Mouse (Mus musculus) inflammation-experienced regulatory T-cells, adult 6 months (primary cell): ENCODE measurements around the gene 1810009J06Rik. TPM values are rescaled to one million over a fixed set of nuclear protein-coding genes. Genes with fewer than 3 reads are reported as not detected.
"Not testable (repeated sequence)": the region's sequence is repeated elsewhere in the genome, so short reads cannot be mapped to it uniquely, and the experiment has no call there.

Experiments used
- ATAC-seq: one replicate; pipeline ENCODE4 v1.8.0; 2017
- polyA plus RNA-seq, 3 experiments: library from polyadenylated mRNA; unstranded; fragments of 100-300 nt; shearing (Covaris generic); gene quantifications; one replicate each; pipeline ENCODE4 v1.2.1; 2017

Gene 1810009J06Rik
- polyA plus RNA-seq: not detected

DNA sequence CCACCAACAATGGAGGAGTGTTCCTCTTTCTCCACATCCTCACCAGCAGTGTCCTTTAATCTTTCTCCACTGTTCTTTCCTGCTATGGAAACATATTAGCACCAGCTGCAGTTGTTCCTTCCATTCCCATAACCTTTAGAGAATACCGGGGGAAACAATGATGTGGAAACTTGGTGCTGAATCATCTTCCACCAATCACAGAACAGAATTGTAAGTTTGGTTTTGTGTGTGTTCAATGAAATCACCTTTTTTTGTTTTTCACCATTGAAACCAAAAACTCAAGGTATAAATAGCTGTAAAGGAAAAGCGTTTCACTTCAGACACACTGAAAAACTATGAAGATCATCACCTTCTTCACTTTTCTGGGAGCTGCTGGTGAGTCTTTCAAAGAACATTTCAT lies at the start of gene 1810009J06Rik:
TSS of gene 1810009J06Rik (plus strand) at position 301 of the 400 bp plus-strand sequence.
- ATAC-seq: not testable (repeated sequence)

DNA sequence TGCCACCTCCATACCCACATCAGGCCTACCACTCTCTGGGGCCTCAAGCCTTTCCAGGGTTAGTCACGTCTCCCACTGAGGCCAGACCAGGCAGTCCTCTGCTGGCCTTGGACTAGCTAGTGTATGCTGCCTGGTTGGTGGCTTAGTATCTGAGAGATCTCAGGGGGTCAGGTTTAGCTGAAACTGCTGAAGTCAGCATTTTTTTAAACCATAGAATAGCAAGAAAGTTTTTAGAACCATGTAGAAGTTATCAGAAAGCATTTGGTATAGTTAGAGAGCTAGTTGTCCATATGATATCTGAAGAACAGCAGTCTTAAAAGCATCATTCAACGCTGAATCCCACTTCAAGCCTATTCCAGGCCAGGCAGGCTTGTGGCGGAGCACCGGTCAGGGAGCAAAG lies 44.6 kb upstream of the 1810009J06Rik start:
- ATAC-seq: no peak

GRCm38 (mm10) chr6:40940457-40940856 lies 24.1 kb upstream of the 1810009J06Rik start, which contains the start of gene 1700074P13Rik:
Gene 1700074P13Rik (minus strand): TSS chr6:40940557.
- ATAC-seq: no peak

DNA sequence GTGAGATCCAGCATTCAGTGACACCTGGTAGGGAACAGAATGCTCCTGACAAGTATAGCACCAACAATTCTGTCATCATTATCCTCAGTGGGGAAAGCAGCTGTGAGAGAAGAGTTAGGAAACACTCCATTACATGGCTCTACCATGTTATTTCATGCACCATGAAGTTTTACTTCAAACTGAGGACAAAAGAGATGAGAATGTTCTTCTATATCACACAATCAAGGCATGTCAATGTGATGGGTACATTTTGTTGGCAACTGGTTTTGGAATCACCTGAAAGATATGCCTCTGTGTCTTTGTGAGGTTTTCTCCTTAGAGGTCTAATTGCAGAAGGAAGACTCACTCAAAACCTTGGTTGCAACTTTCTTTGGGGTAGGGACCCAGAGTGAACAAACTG lies 12.8 kb upstream of the 1810009J06Rik start, which contains the start of gene Gm4744:
TSS of gene Gm4744 (minus strand) at position 101 of the 400 bp plus-strand sequence.
- no peak for ATAC-seq

GRCm38 (mm10) chr6:40953716-40954115 lies 10.8 kb upstream of the 1810009J06Rik start:
- no peak for ATAC-seq

GRCm38 (mm10) chr6:40999379-40999778 lies 34.8 kb downstream of the 1810009J06Rik start, which contains the start of gene Gm2663:
Gene Gm2663 (minus strand): TSS chr6:40999479.
- not testable (repeated sequence) for ATAC-seq

DNA sequence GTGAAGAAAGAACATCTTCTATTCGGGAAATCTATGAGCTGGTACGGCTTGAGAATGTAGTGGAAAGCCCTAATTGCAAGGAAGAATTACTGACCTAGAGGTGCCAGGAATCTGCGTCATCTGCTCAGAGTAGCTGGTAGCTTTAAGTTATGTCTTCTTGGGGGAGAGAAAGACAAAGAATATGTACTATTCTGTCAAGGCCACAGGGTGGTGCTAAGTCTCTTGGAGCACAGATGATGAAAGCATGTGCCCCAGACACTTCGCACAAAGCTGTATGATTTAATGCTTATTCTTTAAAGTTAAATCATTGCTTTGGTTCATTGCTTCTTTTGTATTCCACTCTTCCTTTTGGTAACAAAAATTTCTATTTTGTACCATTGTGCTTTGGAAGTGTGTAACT lies 50.5 kb downstream of the 1810009J06Rik start:
- ATAC-seq: no peak

Other genes starting within 250 kb of the 1810009J06Rik start
- under 1 TPM; 0.50 to 0.71 (median 0.66) TPM for gene Moxd2, start 77.3 kb upstream of the 1810009J06Rik start, polyA plus RNA-seq
- gene Prss58, start 64.4 kb upstream of the 1810009J06Rik start, polyA plus RNA-seq: not detected
- not detected for gene 1700074P13Rik, start 24.2 kb upstream of the 1810009J06Rik start, polyA plus RNA-seq
- gene Gm4744, start 12.9 kb upstream of the 1810009J06Rik start, polyA plus RNA-seq: not detected
- gene Gm2663, start 34.7 kb downstream of the 1810009J06Rik start, polyA plus RNA-seq: 1 to 10 TPM in 2 of 3 experiments, under 1 TPM in 1; 0.75 to 5.1 (median 3.6) TPM
- under 1 TPM; 0.26 to 0.33 (median 0.31) TPM for gene 2210010C04Rik, start 70.8 kb downstream of the 1810009J06Rik start, polyA plus RNA-seq